Mouse (Mus musculus) R1 (cell line): ENCODE measurements around the gene Vmn2r82.
"Not testable (repeated sequence)": the region's sequence is repeated elsewhere in the genome, so short reads cannot be mapped to it uniquely, and the experiment has no call there.

Experiments
- DNase-seq: peaks from one replicate; pipeline ENCODE4 v3.0.0-alpha.2; 2018; ENCODE audit warnings: low read depth, low spot score

Gene Vmn2r82

GRCm38 (mm10) chr10:79356220-79356619 is at the start of gene Vmn2r82:
Gene Vmn2r82 (plus strand): TSS chr10:79356520.
- DNase-seq: not testable (repeated sequence)

GRCm38 (mm10) chr10:79322033-79322736 is 34.1 kb upstream of the Vmn2r82 start:
- DNase-seq: peak; percentile 13

- no peak for DNase-seq
Measured at GRCm38 (mm10) chr10:79322737-79323086, 33.6 kb upstream of the Vmn2r82 start.

DNA sequence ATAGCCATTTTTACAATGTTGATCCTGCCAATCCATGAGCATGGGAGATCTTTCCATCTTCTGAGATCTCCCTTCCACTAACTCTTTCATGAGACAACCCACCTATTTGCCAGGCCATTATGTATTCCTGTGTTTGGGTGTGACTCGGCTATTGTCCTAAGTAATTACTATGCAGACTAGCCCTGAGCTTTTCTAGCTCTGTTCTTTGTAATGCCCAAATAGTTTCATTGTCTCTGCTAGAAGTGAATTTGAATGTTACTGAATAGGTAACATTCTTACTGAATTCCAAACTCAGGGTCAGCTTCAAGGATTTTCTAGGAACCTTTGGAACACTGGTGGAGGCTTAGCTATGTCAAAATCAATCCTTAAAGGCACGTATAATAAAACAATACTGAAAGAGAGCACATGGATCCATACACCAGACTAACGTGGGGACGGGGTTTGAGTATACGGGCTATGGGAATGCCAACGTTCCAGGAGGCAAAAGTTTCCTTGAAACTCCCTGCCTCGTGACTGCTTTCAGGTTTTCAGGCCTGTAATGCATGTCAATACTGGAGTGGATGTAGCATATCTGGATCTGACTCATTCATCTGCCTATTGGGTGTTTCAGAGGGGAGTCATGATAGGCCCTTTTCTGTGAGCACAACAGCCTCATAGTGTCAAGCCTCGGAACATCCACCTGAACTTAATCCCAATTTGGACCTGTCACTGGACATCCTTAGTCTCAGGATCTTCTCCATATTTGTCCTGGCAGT is 43.8 kb downstream of the Vmn2r82 start:
- peak; percentile 96 for DNase-seq

GRCm38 (mm10) chr10:79417142-79417771 is 60.9 kb downstream of the Vmn2r82 start:
- DNase-seq: no peak

GRCm38 (mm10) chr10:79417772-79418170 is 61.5 kb downstream of the Vmn2r82 start:
- not testable (repeated sequence) for DNase-seq

- DNase-seq: peak; percentile 54
Measured at GRCm38 (mm10) chr10:79435141-79435820, 79.0 kb downstream of the Vmn2r82 start.
